Mouse (Mus musculus): ENCODE measurements around the gene Abraxas1.

Abraxas1 gene

DNA sequence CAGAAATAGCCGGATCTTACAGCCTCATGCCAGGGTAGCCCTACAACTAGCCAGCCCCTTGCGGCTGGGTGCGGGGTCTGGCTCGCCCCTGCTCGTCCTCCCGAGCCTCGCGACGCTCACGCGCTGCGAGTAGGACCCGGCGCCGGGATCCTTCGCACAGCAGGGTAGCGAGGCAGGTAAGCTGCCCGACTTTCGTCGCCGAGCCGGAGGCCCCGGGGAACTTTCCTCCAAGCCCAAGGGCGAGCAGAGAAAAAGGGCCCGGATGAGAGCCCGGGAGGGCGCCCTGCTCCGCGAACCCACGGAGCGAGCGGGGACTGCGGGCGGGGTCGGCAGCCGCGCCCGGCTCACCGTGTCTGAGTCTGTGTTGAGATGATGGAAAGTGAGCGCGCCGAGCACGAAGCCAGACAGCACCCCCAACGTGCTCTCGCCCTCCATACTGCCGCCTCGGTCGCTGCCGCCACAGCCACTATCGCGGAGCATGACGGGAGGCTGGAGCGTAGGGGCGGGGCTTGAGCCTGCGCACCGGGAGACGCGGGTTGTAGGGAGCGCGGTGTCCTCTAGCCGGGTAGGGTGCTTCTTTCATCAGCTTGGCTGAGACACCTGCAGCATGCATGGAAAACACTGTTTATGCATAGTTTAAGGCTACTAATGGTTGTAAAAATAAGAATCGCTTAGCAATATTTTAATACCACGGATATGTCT lies at the start of gene Abraxas1:
Gene Abraxas1 (minus strand): TSS at position 483 of the 702 bp plus-strand sequence.
- peak; percentile 82 for DNase-seq (ENCODE audit: low spot score)

DNA sequence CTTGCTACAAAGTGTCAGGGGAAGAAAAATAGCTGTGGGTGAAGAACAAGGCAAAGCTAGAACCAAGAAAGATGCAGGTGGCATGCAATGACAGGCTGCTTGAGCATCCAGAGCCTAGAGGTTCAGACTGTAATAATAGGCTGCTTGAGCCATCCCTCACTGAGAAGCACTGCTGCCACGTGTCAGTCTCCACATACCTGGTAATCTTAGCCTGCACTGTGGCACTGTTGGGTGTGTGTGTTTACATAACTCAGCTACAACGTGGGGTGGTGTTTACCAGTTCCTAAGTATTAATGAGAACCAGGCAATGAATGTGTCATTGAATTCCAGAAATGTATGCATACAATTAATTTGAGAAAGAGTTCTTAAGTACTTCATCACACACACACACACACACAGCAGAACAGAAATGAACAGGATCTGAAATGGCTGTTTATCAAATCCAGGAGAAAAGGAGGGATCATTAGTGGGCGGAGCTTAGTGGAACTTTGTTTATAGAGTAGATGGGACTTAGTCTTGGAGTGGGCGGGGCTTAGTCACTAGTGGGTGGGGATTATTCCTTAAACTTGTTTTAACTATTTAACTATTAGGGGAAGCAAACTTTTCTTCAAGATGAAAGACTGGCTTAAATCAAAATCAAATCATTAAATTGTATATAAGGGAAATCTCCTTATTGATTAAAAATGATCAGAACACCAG lies 48.6 kb upstream of the Abraxas1 start:
- DNase-seq (ENCODE audit: low spot score), result no peak

DNA sequence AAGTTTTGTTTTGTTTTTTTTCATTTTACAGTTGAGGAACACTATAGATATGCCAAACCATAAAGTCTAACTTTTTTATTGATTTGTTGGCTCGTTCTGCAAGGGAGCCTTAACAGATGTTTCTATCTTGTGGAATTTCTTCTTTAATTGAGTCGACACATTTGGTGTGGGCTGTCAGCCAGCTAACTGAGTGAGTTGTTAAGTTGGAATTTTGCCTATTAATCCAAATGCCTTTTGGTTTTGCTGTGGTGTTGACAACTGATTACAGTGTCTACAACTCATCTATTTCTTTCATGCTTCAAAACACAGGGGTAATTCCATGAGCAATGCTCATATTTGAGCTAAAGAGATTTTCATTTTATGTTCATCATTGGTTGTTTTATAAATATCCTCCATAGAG lies 45.4 kb upstream of the Abraxas1 start:
- peak; percentile 79 for DNase-seq (ENCODE audit: low spot score)

DNA sequence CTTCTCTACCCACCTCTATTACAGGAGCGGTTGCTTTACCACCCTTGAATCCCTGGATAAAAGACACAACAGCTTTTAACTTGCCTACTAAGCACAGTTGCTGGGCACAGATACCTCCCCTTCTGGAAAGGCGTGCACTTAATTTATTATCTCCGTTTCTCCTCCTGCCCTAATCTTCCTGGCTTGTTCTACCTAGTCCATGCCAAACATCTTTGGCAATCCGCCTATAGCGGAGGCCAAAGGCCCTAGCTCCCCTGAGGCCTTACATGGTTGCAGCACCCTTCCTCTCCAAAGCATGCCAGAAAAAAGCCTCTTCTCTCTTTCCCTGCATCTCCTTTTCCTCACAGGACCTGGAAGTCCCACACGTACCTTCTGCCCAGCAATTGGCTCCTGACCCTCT lies 43.7 kb upstream of the Abraxas1 start:
- DNase-seq (ENCODE audit: low spot score), result peak; percentile 61

DNA sequence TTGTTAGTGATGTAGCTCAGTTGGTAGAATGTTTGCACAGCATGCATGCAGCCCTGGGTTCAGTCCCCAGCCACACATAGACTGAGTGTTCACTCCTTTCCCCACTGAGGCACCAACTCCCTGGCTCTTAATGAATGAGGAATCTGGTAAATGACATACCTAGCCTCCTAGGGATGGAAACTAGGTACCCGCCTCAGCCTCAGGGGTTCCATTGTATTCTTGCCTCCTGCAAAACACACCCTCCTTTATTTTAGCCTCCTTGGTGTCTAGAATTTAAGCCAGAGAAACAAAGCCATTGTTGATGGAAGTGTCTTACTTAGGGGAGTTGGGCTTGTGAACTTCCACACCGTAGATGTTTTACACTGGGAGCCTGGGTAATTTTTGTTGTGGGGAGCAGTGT lies 42.3 kb upstream of the Abraxas1 start:
- no peak for DNase-seq (ENCODE audit: low spot score)

DNA sequence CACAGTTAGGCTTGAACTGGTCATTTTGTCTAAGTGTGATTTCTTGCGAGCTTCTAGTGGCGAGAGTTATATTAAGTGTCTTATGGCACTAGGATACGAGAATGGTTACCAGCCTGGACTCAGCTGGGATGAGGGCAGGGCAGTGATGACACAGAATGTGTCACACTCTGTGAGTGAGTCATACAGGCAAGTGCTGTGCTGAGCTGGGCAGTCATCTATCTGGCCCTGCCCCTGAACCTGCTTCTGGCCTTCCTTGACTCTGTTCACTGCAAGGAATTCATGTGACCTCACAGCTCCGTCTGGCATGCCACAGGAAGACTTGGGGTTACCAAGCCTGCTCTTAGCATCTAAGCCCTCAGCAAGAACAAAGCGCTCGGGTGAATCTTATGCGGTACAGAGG lies 41.0 kb upstream of the Abraxas1 start:
- DNase-seq (ENCODE audit: low spot score), result peak; percentile 58

DNA sequence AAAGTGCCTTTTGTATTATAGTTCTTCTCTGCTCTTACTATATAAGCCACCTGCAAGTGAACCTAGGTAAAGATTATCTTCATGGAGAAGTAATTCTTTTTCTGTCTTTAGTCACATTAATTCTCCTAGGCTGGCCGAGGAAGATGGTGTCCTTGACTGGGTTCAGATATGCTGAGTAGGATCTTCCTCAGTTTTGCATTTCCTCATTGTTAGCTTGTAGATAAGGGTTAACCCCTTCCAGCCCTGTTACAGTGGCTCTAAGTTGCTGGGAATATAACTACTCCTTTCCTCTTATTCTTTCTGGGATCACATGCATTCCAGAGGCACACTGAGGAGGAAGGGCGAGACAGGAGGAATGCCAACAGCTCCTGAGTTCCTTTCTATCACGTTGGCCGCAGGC lies 40.4 kb upstream of the Abraxas1 start:
- DNase-seq (ENCODE audit: low spot score), result no peak

DNA sequence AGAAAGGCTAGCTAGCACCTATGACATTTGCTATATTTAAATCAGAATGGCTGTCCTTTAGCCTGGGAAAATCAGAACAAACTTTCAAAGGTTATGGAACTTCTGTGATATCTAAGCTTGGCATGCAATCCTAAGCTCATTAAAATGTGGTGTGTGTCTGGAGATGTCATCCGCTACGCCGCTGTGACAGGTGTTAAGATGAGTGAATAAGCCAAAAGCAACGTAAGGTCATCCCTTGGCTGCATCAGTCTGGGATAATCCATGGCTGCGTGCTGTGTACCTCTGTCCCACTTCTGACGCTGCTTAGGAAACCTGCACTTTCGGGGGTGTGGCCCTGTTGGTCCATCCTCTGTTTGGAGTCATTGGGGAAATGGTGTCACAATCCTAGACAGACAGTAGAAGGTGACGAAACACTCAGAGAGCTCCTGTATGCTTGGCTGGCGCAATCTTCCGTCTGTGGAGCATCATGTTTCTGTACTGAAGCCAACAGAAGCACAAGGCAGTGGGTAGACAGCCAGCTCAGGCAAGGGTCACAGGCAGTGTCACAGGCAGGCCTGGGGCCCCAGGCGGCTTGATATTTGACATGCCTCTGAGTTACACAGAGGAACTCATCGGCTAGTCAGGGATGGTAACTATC lies 39.8 kb upstream of the Abraxas1 start:
- peak; percentile 99 for DNase-seq (ENCODE audit: low spot score)

DNA sequence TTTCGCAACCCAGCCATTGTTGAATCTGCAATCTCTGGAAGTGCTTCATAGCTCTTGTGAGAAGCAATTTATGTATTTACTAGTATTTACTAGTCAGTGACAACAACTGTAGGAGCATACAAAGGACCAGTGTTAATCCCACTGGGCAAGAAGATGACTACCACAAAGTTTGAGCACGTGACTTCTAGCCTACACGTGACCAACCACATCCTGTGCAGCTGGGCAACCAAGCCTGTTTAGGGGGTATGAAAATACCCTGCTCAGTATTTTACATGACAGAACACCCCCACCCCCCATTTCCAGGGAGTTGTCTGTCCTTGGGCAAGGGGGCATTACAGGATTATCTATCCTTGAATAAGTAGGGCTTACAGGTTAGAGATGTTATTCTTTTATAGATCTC lies 35.8 kb upstream of the Abraxas1 start:
- DNase-seq (ENCODE audit: low spot score), result no peak

DNA sequence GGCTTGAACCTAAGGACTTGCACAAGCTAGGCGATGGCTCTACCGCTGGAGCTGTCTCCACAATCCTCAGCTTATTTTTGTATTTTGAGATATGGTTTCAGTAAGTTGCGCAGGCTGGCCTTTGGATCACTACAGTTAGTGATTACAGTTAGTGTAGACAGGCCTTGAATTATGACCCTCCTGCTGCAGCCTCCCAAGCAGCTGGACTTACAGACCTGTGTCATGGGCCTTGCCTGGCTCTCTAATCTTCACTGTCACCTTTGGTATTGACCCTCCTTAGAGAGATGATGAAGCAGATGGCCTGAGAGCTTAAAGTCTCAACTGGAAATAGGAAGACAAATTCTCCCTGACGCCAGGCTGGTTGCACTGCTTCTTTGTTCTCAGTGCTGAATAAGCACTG lies 33.2 kb upstream of the Abraxas1 start:
- DNase-seq (ENCODE audit: low spot score), result no peak

DNA sequence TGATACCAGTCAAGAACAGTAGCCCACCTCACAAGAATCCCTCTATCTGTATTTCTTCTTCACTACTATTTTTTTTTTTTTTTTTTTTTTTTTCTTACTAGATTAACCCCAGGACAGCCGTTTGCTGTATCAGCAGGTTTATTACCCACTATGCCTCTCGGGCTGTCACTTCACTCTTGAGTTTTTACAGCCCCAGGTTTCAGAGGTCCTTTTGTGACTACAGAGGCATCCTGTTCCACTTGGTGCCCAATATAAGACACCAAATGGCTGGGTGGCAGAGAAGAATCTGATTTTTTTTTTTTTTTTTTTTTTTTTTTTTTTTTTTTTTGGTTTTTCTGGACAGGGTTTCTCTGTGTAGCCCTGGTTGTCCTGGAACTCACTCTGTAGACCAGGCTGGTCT lies 26.4 kb upstream of the Abraxas1 start:
- DNase-seq (ENCODE audit: low spot score), result no peak

DNA sequence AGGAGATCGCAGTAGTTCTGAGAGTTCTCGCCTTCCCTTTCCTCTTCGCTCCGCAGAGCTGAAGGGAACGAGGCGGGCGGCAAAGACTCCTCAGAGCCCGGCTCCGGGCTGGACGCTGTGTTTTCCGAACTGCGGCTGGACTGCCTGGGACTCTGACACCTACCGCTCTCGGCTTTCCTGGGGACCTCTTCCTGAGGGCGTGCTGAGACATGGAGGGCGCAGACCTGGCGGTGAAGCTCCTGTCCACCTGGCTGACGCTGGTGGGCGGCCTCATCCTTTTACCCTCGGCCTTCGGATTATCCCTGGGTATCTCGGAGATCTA lies 25.8 kb upstream of the Abraxas1 start:
- DNase-seq (ENCODE audit: low spot score), result no peak

DNA sequence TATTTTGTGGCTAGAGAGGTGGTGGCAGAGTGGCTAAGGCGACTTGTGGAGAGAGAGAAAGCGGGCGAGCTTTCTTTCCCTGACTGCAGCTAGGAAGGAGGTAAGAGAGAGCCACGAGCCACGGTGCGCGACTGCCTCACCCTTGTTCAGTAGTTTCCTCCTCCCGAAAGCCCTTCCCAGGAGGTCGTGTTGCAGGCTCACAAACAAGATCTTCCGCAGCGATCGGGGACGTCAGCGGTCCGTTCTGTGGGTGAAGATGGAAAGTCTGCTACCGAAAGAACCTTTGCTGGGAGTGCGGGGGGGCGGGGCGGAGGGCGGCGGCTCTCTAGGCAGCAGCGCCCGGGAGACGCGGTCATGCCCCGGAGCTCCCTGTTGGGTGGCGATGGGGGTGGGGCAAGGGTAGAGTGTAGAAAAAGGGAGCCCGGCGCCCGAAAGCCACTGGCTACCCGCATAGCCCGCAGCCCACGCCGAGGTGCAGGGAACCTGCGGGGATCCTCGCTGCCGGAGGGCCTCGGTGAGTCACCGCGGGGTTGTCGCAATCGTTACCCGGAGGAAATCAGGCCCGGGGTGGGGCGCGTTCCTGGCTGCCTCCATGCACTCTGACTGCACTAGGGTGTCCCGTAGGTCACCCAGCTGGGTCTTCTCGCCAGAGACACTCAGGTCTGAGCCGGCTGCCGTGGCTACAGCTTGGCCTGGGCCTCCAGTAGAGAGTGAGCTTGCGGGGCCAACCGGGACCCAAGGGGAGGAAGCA lies 25.3 kb upstream of the Abraxas1 start:
- peak; percentile 83 for DNase-seq (ENCODE audit: low spot score)

DNA sequence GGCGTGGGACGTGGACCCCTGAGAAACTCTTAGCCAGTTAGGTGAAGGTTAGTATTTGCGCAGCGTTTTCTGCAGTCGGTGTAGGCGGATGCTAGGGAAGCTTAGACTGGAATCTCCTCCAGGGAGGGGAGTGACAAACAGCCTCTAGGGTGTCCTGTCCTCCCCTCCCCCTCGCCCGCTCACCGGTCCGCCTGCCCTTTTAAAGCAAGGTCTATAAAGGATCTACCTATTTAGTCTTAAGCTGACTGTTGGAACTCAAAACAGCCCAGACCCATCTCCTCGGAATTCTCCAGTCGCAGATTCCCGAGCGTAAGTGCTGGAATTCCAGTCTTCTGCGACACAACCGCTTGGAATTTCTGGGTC lies 24.7 kb upstream of the Abraxas1 start, which contains the start of gene Gpat3:
Gene Gpat3 (plus strand): TSS at position 229 of the 363 bp plus-strand sequence.
- DNase-seq (ENCODE audit: low spot score), result no peak

DNA sequence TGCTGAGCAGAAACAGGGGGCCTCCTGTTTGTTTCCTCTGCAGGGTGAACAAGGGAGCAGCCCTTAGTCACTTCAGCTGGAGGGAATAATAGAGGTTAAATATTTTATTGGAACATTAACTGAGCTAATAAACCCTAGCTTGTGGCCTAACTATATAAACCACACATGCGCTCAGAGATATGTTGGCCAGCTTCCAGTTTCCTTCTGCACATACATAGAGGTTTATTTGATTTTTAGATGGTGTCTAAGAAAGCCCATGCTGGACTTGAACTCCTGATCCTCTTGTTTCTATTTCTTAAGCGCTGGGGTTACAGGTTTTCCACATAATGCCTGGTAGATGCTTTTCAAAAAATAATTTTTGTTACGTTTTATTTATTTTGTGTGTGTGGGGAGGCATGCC lies 23.7 kb upstream of the Abraxas1 start:
- DNase-seq (ENCODE audit: low spot score), result no peak

DNA sequence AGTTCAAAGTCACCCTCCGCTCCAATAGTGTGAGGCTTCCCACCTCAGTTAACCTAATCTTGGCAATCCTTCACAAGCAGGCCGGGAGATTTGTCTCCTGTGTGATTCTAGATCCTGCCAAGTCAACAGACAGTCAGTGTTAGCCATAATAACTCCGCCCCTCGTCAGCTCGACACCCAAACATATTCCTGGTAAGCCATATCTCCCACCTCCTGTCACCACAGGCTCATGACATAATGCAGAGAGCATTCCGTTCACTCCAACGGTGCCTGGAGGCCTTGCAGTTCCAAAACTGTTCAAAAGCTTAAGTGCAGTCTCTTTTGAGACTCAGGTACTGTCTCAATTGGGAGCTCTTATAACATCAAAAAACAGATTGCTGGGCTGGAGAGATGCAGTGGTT lies 17.1 kb upstream of the Abraxas1 start:
- DNase-seq (ENCODE audit: low spot score), result no peak

DNA sequence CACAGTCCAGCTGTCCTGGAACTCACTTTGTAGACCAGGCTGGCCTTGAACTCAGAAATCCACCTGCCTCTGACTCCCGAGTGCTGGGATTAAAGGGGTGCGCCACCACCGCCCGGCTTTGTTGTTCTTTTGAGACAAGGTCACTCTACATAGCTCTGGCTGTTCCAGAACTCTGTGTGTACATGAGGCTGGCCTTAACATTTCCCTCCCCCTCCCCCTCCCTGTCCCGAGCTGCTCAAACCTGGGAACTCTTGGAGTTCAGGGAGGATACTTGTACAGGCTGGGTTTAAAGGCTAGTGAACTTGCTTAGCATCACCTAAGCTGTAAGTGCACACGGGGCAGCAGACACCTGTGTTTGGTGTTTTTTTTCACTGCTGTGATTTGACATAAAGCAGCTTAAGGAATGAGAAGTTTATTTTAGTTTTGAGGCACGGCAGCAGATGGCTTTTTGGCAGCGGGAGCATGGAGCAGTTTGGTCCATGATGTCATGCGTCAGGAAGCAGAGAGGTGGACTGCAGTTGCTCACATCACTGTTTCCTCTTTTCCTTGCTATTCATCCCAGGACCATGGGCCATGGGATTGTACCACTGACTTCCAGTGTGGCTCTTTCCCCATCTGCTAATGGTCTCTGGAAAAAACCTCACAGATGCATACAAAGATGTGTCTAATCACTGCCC lies 15.2 kb upstream of the Abraxas1 start:
- no peak for DNase-seq (ENCODE audit: low spot score)

DNA sequence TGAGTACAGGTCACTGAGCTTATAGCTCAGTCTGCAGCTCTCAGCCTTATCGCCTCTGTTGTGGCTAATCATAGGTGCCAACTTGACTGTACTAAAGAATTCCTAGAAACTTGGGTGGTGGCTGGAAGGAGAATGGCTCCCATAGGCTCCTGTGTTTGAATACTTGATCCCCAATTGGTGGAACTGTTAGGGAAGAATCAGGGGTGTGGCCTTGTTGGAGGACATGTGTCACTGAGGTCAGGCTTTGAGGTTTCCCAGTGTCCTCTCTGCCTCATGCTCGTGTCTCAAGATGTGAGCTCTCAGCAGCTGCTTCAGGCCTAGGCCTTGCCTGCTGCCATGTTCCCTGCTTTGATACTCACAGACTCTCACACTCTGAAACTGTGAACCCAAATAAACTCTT lies 13.1 kb upstream of the Abraxas1 start:
- DNase-seq (ENCODE audit: low spot score), result no peak

DNA sequence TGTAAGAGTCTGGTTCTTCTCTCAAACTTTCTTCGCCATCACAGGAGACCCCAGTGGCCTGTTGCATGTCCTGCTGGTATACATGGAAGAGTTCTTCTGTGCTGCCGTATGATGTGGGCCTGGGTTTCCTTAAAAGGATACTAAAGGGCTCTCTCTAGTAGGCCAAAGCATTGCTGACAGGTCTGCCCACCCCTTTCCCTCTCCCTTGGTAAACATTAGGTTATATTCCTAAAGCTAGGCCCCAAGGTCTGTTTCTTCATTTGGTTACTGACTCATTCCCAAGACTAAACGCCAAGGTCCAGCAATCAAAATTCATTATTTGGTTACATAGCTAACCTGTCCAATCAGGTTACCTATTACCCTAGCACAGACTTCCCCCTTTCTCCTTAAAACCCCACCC lies 11.9 kb upstream of the Abraxas1 start:
- no peak for DNase-seq (ENCODE audit: low spot score)

DNA sequence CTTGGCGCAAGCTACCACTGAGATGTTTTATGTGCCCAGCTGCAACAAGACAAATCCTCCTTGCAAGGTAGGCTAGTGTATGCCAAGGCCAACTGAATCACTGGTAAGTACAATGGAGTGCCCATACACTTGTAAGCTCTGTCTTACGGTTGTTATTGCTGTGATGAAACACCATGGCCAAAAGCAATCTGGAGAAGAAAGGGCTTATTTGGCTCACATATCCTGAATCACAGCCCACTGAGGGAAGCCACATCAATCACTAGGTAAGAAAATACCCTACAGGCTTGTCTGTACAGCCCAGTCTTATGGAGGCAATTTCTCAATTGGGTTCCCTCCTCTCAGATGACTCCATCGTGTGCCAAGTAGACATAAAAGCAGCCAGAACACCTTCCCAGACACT lies 7.9 kb upstream of the Abraxas1 start:
- DNase-seq (ENCODE audit: low spot score), result no peak

DNA sequence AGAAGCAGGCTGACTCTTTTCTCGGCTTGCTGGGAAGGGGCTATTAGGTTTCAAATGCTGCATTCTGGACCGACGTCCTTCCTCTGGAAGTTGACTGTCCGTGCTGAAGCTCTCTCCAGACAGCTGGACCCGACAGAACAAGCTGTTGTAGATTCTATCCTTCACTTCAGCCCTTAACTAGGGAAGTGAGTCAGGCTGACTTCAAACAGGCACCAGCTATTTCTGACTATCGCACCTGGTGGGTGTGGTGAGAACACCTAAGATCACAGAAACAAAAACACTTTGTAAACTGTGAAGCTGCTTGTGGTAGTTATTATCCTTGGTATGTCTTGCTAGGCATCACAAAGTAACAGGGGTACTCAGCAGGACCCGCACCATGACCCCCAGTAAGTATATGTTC lies 5.8 kb upstream of the Abraxas1 start:
- no peak for DNase-seq (ENCODE audit: low spot score)

DNA sequence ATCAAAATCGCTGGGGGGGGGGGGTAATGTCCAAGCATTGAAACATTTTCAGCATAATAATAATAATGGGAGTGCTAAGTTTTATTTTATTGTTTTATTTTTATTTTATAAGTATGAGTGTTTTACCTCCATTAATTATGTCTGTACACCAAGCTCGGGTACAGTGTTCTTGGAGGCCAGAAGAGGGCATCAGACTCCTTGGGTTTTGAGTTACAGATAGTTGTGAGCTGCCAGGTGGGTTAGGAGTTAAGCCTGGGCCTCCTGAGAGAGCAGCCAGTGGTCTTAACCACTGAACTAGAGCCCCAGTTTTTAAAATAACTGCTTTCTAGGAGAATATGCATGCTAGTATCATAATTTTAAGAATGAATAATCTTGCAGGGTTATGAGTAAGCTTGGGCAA lies 5.2 kb upstream of the Abraxas1 start:
- DNase-seq (ENCODE audit: low spot score), result peak; percentile 64

Measured in adipocyte (in vitro differentiated cells).